Mouse (Mus musculus): ENCODE data around the gene Ddx18. TPM values are rescaled to one million over a fixed set of nuclear protein-coding genes. Genes with fewer than 3 reads are reported as not detected.

Ddx18 gene
- polyA plus RNA-seq, 1 experiment from 2014 or later = 55.9 TPM

DNA sequence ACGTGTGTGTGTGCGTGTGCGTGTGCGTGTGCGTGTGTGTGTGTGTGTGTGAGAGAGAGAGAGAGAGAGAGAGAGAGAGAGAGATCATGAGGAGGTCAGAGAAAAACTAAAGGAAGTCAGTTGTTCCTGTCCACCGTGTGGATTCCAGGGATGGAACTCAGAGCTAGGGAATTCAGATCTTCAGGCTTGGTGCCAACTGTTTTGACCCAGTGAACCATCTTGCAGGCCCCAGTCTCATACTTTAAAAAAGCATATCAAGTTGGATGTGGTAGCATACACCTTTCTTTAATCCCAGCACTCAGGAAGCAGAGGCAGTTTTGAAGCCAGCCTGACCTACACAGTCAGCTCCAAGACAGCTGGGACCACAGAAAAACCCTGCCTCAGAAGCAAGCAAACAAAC lies 38.5 kb downstream of the Ddx18 start:
- 84% methylated on average over 6 of the region's 6 CpGs for WGBS
- Histone ChIP-seq H3K27ac (ENCODE audit: low read length) (no peak overlapping the region), H3K27me3 (ENCODE audit: insufficient read depth, low read length) (peaks cover 24% of the 10 kb centered on the region), H3K4me1 (ENCODE audit: insufficient read depth, low read length) (peaks cover 12% of the 10 kb centered on the region), H3K4me2 (replicated peaks; ENCODE audit: low read depth, low read length) (no peak overlapping the region), H3K36me3 (ENCODE audit: insufficient read depth, low read length) (no peaks in the 10 kb centered on the region), H3K4me3 (ENCODE audit: low read length) (no peak overlapping the region), H3K9me3 (ENCODE audit: low read length) (no peaks in the 10 kb centered on the region), H3K9ac (replicated peaks; ENCODE audit: low read length) (no peak overlapping the region)
- no peak for ATAC-seq (ENCODE audit: low FRiP score, low TSS enrichment)

DNA sequence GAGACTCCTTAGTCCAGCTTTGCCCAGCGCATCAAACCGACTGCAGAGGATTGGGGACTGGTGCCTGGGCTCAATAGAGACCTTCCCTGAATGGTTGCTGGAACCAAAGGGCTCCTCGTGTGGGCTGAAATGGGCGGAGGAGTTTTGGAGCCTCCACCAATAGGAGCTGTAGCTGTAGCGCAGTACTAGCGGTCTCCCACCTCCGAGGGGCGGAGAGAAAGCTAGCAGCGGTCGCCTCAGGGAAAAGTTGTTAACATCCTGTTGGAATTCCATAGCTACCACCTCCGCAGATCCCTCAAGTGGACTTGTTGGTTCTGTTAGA lies 39.4 kb downstream of the Ddx18 start, which contains the start of gene Htr5b:
Gene Htr5b, minus strand, starts transcription at position 67 of the 322 bp plus-strand sequence.
- H3K4me3 ChIP-seq (ENCODE audit: low read length) = peak within 1 kb of the TSS; percentile 31
- H3K27ac ChIP-seq (ENCODE audit: low read length) = no peak within 1 kb of the TSS
- WGBS = 0% methylated on average over 11 of the region's 11 CpGs
- no peaks in the 10 kb centered on the region for H3K9me3 ChIP-seq (ENCODE audit: low read length)
- peaks cover 24% of the 10 kb centered on the region for H3K27me3 ChIP-seq (ENCODE audit: insufficient read depth, low read length)
- peak; percentile 91 for ATAC-seq (ENCODE audit: low FRiP score, low TSS enrichment)
- peaks cover 12% of the 10 kb centered on the region for H3K4me1 ChIP-seq (ENCODE audit: insufficient read depth, low read length)
- H3K9ac ChIP-seq (replicated peaks; ENCODE audit: low read length) = no peak within 1 kb of the TSS
- no peaks in the 10 kb centered on the region for H3K36me3 ChIP-seq (ENCODE audit: insufficient read depth, low read length)
- H3K4me2 ChIP-seq (replicated peaks; ENCODE audit: low read depth, low read length) = peak within 1 kb of the TSS; percentile 54

DNA sequence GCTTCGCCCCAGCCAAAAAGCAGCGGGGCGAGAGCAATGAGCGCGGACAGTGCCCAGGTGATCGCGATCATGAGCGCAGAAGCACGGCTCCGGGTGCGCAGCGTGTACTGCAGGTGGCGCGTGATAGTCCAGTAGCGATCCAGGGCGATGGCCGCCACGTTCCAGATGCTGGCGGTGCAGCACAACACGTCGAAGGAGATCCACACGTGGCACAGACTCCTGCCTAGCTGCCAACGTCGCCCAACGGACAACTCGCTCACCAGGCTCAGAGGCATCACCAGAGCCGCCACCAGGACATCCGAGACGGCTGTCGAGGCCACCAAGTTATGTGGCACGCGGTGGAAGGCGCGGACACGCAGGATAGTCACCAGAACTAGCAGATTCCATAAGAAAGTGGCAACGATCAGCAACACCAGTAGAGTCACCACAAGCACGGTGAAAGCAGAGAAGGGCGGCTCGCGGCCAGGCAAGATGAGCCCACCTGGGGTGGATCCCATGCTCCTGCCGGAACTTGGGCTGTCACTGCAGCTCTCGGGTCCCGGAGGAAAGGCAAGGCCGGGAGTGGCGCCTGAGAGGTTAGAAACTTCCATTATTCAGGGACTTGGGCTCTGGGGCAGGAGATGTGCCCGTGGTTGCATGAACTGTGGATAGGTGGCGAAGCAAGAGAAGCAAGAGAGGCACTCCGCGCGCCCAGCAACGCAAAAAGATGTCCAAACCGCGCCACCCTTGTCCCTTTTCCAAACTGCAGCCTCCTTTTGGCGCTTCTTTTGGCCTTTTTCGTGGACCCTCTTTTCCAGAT lies 40.0 kb downstream of the Ddx18 start:
- Histone ChIP-seq H3K9ac (replicated peaks; ENCODE audit: low read length) (no peak overlapping the region), H3K27ac (ENCODE audit: low read length) (no peak overlapping the region), H3K9me3 (ENCODE audit: low read length) (no peaks in the 10 kb centered on the region), H3K36me3 (ENCODE audit: insufficient read depth, low read length) (no peaks in the 10 kb centered on the region), H3K27me3 (ENCODE audit: insufficient read depth, low read length) (peaks cover 24% of the 10 kb centered on the region), H3K4me1 (ENCODE audit: insufficient read depth, low read length) (peaks cover 12% of the 10 kb centered on the region), H3K4me2 (replicated peaks; ENCODE audit: low read depth, low read length) (peak overlapping the region; percentile 54), H3K4me3 (ENCODE audit: low read length) (peak overlapping the region; percentile 31)
- ATAC-seq (ENCODE audit: low FRiP score, low TSS enrichment) = peak; percentile 20; the same call in 1 of the 2 replicates
- 14% methylated on average over 55 of the region's 55 CpGs for WGBS

DNA sequence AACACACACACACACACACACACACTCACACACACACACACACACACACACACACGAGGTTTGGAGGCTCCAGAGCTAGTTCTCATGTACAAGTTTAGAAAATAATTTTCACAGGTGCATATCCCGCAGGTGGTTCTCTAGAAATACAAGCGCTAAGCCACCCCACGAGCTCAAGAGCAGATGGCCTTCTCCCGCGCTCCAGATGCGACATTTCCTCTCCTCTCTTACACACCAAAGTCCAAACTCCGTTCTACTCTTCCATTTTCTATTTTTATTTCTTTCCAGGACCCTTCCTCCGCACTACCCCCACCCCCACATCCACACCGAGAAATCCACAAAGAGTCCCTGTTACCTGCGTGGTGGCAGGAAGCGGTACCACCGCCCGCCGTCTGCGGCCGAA lies 40.7 kb downstream of the Ddx18 start:
- peaks cover 24% of the 10 kb centered on the region for H3K27me3 ChIP-seq (ENCODE audit: insufficient read depth, low read length)
- 46% methylated on average over 17 of the region's 17 CpGs for WGBS
- no peaks in the 10 kb centered on the region for H3K36me3 ChIP-seq (ENCODE audit: insufficient read depth, low read length)
- peak overlapping the region; percentile 31 for H3K4me3 ChIP-seq (ENCODE audit: low read length)
- no peak overlapping the region for H3K9ac ChIP-seq (replicated peaks; ENCODE audit: low read length)
- peak overlapping the region; percentile 54 for H3K4me2 ChIP-seq (replicated peaks; ENCODE audit: low read depth, low read length)
- H3K9me3 ChIP-seq (ENCODE audit: low read length) = no peaks in the 10 kb centered on the region
- H3K27ac ChIP-seq (ENCODE audit: low read length) = no peak overlapping the region
- ATAC-seq (ENCODE audit: low FRiP score, low TSS enrichment) = no peak
- peaks cover 12% of the 10 kb centered on the region for H3K4me1 ChIP-seq (ENCODE audit: insufficient read depth, low read length)

DNA sequence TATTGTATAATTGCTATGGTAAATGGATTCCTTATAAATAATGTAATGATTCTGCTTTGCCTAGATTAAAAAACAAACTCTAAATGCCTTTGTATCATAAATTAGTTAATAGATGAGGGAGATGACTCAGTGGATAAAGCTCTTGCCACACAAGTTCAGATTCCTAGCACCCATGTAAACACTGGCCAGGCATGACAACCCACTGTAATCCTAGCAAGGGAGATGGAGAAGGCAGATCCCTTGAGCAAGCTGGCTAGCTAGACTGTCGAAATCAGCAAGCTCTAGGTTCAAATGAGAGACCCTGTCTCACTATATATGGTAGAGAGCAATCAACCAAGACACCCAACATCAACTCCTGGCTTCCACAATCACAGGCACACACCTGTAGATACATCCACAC lies 49.2 kb downstream of the Ddx18 start:
- 72% methylated on average over 1 of the region's 1 CpGs for WGBS
- H3K4me3 ChIP-seq (ENCODE audit: low read length) = no peak overlapping the region
- no peaks in the 10 kb centered on the region for H3K9me3 ChIP-seq (ENCODE audit: low read length)
- H3K9ac ChIP-seq (replicated peaks; ENCODE audit: low read length) = no peak overlapping the region
- no peak overlapping the region for H3K4me2 ChIP-seq (replicated peaks; ENCODE audit: low read depth, low read length)
- no peak for ATAC-seq (ENCODE audit: low FRiP score, low TSS enrichment)
- no peaks in the 10 kb centered on the region for H3K4me1 ChIP-seq (ENCODE audit: insufficient read depth, low read length)
- H3K36me3 ChIP-seq (ENCODE audit: insufficient read depth, low read length) = no peaks in the 10 kb centered on the region
- H3K27ac ChIP-seq (ENCODE audit: low read length) = no peak overlapping the region
- no peaks in the 10 kb centered on the region for H3K27me3 ChIP-seq (ENCODE audit: insufficient read depth, low read length)

DNA sequence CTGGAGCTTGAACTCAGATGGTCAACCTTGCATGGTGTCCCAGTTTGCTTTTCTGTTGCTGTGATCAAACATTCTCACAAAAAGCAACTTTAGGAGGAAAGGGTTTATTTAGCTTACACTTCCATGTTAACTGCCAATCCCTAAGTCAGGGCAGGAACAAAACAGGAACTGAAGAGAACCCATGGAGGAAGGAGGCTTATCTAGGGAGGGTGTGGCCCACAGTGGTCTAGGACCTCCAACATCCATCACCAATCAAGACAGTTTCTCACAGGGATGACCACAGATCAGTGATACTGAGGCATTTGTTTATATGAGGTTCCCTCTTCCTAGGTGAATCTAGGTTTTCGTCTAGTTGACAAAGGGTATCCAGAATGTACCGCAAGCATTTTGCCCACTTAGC lies 55.8 kb downstream of the Ddx18 start:
- Histone ChIP-seq H3K27me3 (ENCODE audit: insufficient read depth, low read length) (no peaks in the 10 kb centered on the region), H3K36me3 (ENCODE audit: insufficient read depth, low read length) (0 out of 2 replicates have a peak, but pooled peaks cover 4% of the 10 kb centered on the region), H3K9me3 (ENCODE audit: low read length) (no peaks in the 10 kb centered on the region), H3K9ac (replicated peaks; ENCODE audit: low read length) (no peak overlapping the region), H3K4me3 (ENCODE audit: low read length) (no peak overlapping the region), H3K4me1 (ENCODE audit: insufficient read depth, low read length) (no peaks in the 10 kb centered on the region), H3K4me2 (replicated peaks; ENCODE audit: low read depth, low read length) (no peak overlapping the region), H3K27ac (ENCODE audit: low read length) (no peak overlapping the region)
- no peak for ATAC-seq (ENCODE audit: low FRiP score, low TSS enrichment)
- WGBS = 90% methylated on average over 2 of the region's 2 CpGs

DNA sequence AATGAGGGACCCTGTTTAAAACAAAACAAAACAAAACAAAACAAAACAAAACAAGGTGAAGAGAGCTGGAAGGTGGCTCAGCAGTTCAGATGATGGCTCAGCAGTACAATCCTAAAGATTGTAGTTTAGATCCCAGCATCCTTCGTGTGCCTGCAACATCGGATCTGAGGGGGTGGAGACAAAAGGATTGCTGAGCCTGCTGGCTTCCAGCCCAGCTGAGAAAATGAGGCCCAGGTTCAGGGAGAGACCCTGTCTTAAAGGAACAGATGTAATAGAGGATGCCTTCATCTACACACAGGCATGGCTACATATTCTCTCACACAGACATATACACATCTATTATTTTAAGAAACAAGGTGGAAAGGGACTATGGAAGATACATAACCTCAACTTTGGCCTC lies 56.6 kb downstream of the Ddx18 start:
- H3K36me3 ChIP-seq (ENCODE audit: insufficient read depth, low read length) = peaks cover 8% of the 10 kb centered on the region
- ATAC-seq (ENCODE audit: low FRiP score, low TSS enrichment) = no peak
- whole genome bisulfite sequencing = 38% methylated on average over 2 of the region's 2 CpGs
- H3K9me3 ChIP-seq (ENCODE audit: low read length) = no peaks in the 10 kb centered on the region
- H3K4me1 ChIP-seq (ENCODE audit: insufficient read depth, low read length) = no peaks in the 10 kb centered on the region
- no peak overlapping the region for H3K9ac ChIP-seq (replicated peaks; ENCODE audit: low read length)
- H3K27me3 ChIP-seq (ENCODE audit: insufficient read depth, low read length) = no peaks in the 10 kb centered on the region
- H3K4me3 ChIP-seq (ENCODE audit: low read length) = no peak overlapping the region
- H3K4me2 ChIP-seq (replicated peaks; ENCODE audit: low read depth, low read length) = no peak overlapping the region
- no peak overlapping the region for H3K27ac ChIP-seq (ENCODE audit: low read length)

DNA sequence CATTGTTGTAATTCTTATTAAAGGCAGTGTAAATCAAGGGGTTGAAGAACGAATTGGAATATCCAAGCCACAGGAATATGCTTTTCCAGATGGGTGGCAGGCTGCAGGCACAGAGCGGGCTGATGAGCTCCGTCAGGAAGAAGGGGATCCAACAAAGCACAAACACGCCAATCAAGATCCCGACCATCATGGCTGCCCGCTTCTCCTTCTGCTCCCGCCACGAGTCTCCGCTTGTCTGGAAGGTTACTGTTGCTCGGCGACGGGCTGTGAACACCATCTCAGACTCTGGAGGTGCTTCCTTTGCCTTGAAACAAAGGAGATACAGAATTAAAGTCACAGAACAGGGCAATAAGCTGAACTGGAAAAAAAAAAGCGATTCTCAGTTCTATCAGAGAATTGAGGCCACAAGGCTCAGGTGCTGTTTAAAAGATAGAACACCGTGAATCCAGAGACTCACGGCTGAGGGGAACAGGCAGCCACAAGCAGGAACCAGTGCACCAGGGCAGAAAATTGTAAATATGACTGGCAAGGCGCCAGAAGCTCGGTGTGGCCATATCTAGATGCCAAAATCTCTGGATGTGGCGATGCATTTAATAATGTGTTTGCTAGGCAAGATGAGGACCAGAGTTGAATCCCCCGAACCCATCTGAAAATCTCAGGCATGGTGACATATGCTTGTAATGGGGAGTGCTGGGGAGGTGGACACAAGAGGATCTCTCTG lies 57.2 kb downstream of the Ddx18 start:
- 85% methylated on average over 19 of the region's 19 CpGs for WGBS
- Histone ChIP-seq H3K4me2 (replicated peaks; ENCODE audit: low read depth, low read length) (no peak overlapping the region), H3K9me3 (ENCODE audit: low read length) (no peaks in the 10 kb centered on the region), H3K27me3 (ENCODE audit: insufficient read depth, low read length) (no peaks in the 10 kb centered on the region), H3K27ac (ENCODE audit: low read length) (no peak overlapping the region), H3K4me1 (ENCODE audit: insufficient read depth, low read length) (no peaks in the 10 kb centered on the region), H3K9ac (replicated peaks; ENCODE audit: low read length) (no peak overlapping the region), H3K4me3 (ENCODE audit: low read length) (no peak overlapping the region), H3K36me3 (ENCODE audit: insufficient read depth, low read length) (peaks cover 10% of the 10 kb centered on the region)
- ATAC-seq (ENCODE audit: low FRiP score, low TSS enrichment) = no peak

DNA sequence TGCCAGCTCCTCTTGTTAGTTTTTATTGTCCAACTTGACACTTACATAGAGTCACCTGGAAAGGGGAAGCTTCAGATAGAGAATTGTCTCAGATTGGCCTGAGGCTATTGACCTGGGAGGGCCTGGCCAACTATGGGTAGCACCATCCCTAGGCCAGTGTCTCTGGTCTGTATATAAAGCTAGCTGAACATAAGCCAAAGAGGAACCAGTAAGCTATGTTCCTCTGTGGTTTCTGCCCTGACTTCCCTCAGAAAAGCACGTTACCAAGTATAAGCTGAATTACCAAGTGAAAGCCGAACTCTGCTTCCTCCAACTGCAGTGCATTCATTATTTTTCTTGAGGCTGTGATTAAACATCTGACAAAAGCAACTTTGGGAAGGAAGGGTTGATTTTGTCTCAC lies 59.1 kb downstream of the Ddx18 start:
- WGBS = 90% methylated on average over 2 of the region's 2 CpGs
- ATAC-seq (ENCODE audit: low FRiP score, low TSS enrichment) = no peak
- H3K36me3 ChIP-seq (ENCODE audit: insufficient read depth, low read length) = peaks cover 15% of the 10 kb centered on the region
- H3K9ac ChIP-seq (replicated peaks; ENCODE audit: low read length) = no peak overlapping the region
- H3K4me2 ChIP-seq (replicated peaks; ENCODE audit: low read depth, low read length) = no peak overlapping the region
- H3K4me1 ChIP-seq (ENCODE audit: insufficient read depth, low read length) = no peaks in the 10 kb centered on the region
- H3K27ac ChIP-seq (ENCODE audit: low read length) = no peak overlapping the region
- no peak overlapping the region for H3K4me3 ChIP-seq (ENCODE audit: low read length)
- H3K9me3 ChIP-seq (ENCODE audit: low read length) = no peaks in the 10 kb centered on the region
- no peaks in the 10 kb centered on the region for H3K27me3 ChIP-seq (ENCODE audit: insufficient read depth, low read length)
